Mouse (Mus musculus) MEL (cell line): ENCODE results near the gene Hikeshi.

ENCODE experiments used
- CTCF ChIP-seq, 3 experiments: IDR thresholded peaks in 2 of 3; conservative IDR thresholded peaks in 1 of 3; 2 replicates each; pipeline ENCODE4 v1.5.1; 2011 to 2012; ENCODE audit warnings: low read length in 3 of 3, low read depth in 2 of 3, mild to moderate bottlenecking in 2 of 3, improper control_type of control experiment in 1 of 3, inconsistent platforms in 1 of 3, mixed read lengths in 1 of 3, moderate library complexity in 1 of 3; ENCODE audit not compliant: control insufficient read depth in 1 of 3, insufficient read depth in 1 of 3, poor library complexity in 1 of 3, severe bottlenecking in 1 of 3
- POLR2A ChIP-seq, 2 experiments: IDR thresholded peaks; 2 replicates each; pipeline ENCODE4 v1.6.1; 2011 to 2012; ENCODE audit warnings: low read length in 2 of 2, mild to moderate bottlenecking in 2 of 2, control low read depth in 1 of 2, improper control_type of control experiment in 1 of 2, low read depth in 1 of 2, moderate library complexity in 1 of 2; ENCODE audit not compliant: control insufficient read depth in 1 of 2, insufficient read depth in 1 of 2, poor library complexity in 1 of 2
- SIN3A ChIP-seq: IDR thresholded peaks from 2 replicates; pipeline ENCODE4 v1.6.1; 2012; ENCODE audit warnings: low read length, improper control_type of control experiment, inconsistent platforms

DNA sequence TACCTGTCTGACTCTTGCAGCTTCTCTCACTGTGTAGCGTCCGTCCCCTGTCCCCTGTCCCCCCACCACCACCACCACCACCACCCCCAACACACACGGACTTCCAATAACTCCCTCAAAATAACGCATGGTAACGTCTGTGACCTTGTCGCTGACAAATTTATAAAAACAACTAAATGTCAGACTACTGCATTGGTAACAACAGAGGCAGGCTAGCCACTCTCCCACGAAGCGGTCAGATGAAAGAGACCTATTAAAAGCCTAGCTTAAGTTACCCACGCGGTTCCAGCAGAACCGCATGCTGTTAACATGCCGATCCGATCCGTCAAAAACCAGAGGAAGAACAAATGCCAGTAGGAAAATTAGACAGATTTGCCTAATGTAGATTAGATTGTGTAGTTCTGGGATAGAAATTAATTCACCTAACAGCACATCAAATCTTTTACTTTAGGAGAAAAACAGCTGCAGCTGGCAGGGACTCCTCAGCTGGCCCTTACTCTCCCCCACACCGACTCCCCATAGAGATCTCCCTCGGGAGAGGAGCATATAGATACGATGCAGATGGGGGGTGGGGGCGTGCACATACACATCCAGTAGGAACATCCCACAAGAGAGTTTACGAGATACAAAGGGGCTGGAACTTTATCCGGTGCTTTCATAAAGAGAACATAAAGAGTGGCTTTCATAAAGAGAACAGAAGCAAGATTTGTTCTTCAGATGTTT is 31.9 kb downstream of the Hikeshi start:
- no peak for TF ChIP-seq CTCF (IDR thresholded peaks at IDR 0.05 in 2 of 3, conservative IDR thresholded peaks at IDR 0.05 in 1 of 3; ENCODE audit: control insufficient read depth in 1 of 3, insufficient read depth in 1 of 3, low read depth in 2 of 3, low read length in 3 of 3, poor library complexity in 1 of 3, severe bottlenecking in 1 of 3)
- TF ChIP-seq POLR2A (IDR thresholded peaks at IDR 0.05; ENCODE audit: control insufficient read depth in 1 of 2, insufficient read depth in 1 of 2, low read depth in 1 of 2, low read length in 2 of 2, poor library complexity in 1 of 2) = no peak
- TF ChIP-seq SIN3A = no peak
